In genomic region chr13:34129485-34130225, GRCm38 (mm10) we compare ENCODE assay signal across 8 mouse cellular contexts. TPM values are rescaled to one million over a fixed set of nuclear protein-coding genes. Genes with fewer than 3 reads are reported as not detected.
DNase-seq lines count a peak whose midpoint lies in the region; ATAC-seq and TF ChIP-seq lines count a peak whose summit lies in the region.

No protein-coding gene starts in this region.

- ATAC-seq in activated CD4-positive, CD25-positive, alpha-beta regulatory T cell, adult 4 months, result peak; percentile 40
- peak; percentile 0 for ATAC-seq in forebrain, postnatal 0 days
- ATAC-seq in intestine, embryonic 14.5 days (replicated peaks; ENCODE audit: low FRiP score, low TSS enrichment, low read depth), result peak; percentile 14
- peak; percentile 51 for ATAC-seq in limb, embryonic 11.5 days (ENCODE audit: insufficient number of reproducible peaks, low FRiP score, low TSS enrichment, low read depth)
- peak; percentile 1; the same call in 1 of the 2 replicates for ATAC-seq in midbrain, embryonic 13.5 days
- ATAC-seq in stomach, embryonic 14.5 days (ENCODE audit: insufficient number of reproducible peaks, insufficient read depth, low FRiP score, low read depth), result peak; percentile 69

- under 1% methylated on average over 31 of the region's 31 CpGs for WGBS in forebrain, postnatal 0 days
- WGBS in intestine, embryonic 14.5 days, result under 1% methylated on average over 31 of the region's 31 CpGs
- WGBS in limb, embryonic 11.5 days, result under 1% methylated on average over 31 of the region's 31 CpGs
- WGBS in midbrain, embryonic 13.5 days, result under 1% methylated on average over 31 of the region's 31 CpGs
- WGBS in stomach, embryonic 14.5 days, result under 1% methylated on average over 31 of the region's 31 CpGs

- peak overlapping the region; percentile 90 for H3K4me3 ChIP-seq in forebrain, postnatal 0 days (ENCODE audit: low read depth, low read length)
- H3K4me3 ChIP-seq in intestine, embryonic 14.5 days (ENCODE audit: low read depth, low read length), result peak overlapping the region; percentile 78
- peak overlapping the region; percentile 58 for H3K4me3 ChIP-seq in limb, embryonic 11.5 days (ENCODE audit: low read depth, low read length)
- H3K4me3 ChIP-seq in midbrain, embryonic 13.5 days (replicated peaks), result peak overlapping the region; percentile 95
- peak overlapping the region; percentile 70 for H3K4me3 ChIP-seq in stomach, embryonic 14.5 days (ENCODE audit: low read depth, low read length)

- peak overlapping the region; percentile 100 for H3K9ac ChIP-seq in forebrain, postnatal 0 days
- peak overlapping the region; percentile 73 for H3K9ac ChIP-seq in intestine, embryonic 14.5 days (ENCODE audit: low read length)
- H3K9ac ChIP-seq in limb, embryonic 11.5 days (ENCODE audit: low read length), result peak overlapping the region; percentile 59; the same call in 1 of the 2 replicates
- peak overlapping the region; percentile 100 for H3K9ac ChIP-seq in midbrain, embryonic 13.5 days (replicated peaks)
- H3K9ac ChIP-seq in stomach, embryonic 14.5 days (replicated peaks; ENCODE audit: low read depth, low read length), result peak overlapping the region; percentile 49

- peak; percentile 13; the same call in 1 of the 2 replicates for TF ChIP-seq CTCF in forebrain, postnatal 0 days (IDR thresholded peaks at IDR 0.05; ENCODE audit: low read depth)

- H3K36me3 ChIP-seq in forebrain, postnatal 0 days (ENCODE audit: insufficient read depth), result 0 out of 2 replicates have a peak, but pooled peaks cover 10% of the 10 kb centered on the region
- peaks cover 17% of the 10 kb centered on the region for H3K36me3 ChIP-seq in intestine, embryonic 14.5 days (ENCODE audit: control insufficient read depth, insufficient read depth, low read length)
- no peaks in the 10 kb centered on the region for H3K36me3 ChIP-seq in limb, embryonic 11.5 days (ENCODE audit: control insufficient read depth, insufficient read depth, low read length)
- H3K36me3 ChIP-seq in midbrain, embryonic 13.5 days, result peaks cover 29% of the 10 kb centered on the region
- H3K36me3 ChIP-seq in stomach, embryonic 14.5 days (ENCODE audit: control insufficient read depth, insufficient read depth, low read length), result no peaks in the 10 kb centered on the region; the same call in 1 of the 2 replicates

- peak overlapping the region; percentile 83 for H3K4me2 ChIP-seq in forebrain, postnatal 0 days (ENCODE audit: low read depth)
- peak overlapping the region; percentile 82 for H3K4me2 ChIP-seq in intestine, embryonic 14.5 days (ENCODE audit: low read length)
- H3K4me2 ChIP-seq in limb, embryonic 11.5 days (ENCODE audit: low read depth, severe bottlenecking), result peak overlapping the region; percentile 90
- H3K4me2 ChIP-seq in midbrain, embryonic 13.5 days (replicated peaks), result peak overlapping the region; percentile 92
- H3K4me2 ChIP-seq in stomach, embryonic 14.5 days (replicated peaks; ENCODE audit: low read depth, low read length), result peak overlapping the region; percentile 76

- peak; percentile 23 for DNase-seq in adrenal gland, postnatal 10 days
- DNase-seq in adrenal gland, adult 8-10 months, result no peak
- peak; percentile 82 for DNase-seq in forebrain, postnatal 0 days
- peak; percentile 89 for DNase-seq in intestine, embryonic 14.5 days (ENCODE audit: low spot score)
- no peak for DNase-seq in limb, embryonic 11.5 days (ENCODE audit: low spot score)

- H3K27ac ChIP-seq in forebrain, postnatal 0 days (ENCODE audit: low read depth, low read length), result peak overlapping the region; percentile 100
- H3K27ac ChIP-seq in intestine, embryonic 14.5 days (ENCODE audit: low read depth), result peak overlapping the region; percentile 81
- no peak overlapping the region for H3K27ac ChIP-seq in limb, embryonic 11.5 days (replicated peaks; ENCODE audit: low read depth, low read length)
- peak overlapping the region; percentile 100 for H3K27ac ChIP-seq in midbrain, embryonic 13.5 days
- peak overlapping the region; percentile 77 for H3K27ac ChIP-seq in stomach, embryonic 14.5 days (ENCODE audit: low read length)

- peaks cover 20% of the 10 kb centered on the region for H3K4me1 ChIP-seq in forebrain, postnatal 0 days (ENCODE audit: insufficient read depth)
- H3K4me1 ChIP-seq in intestine, embryonic 14.5 days (replicated peaks; ENCODE audit: control insufficient read depth, insufficient read depth, low read length), result peaks cover 40% of the 10 kb centered on the region
- H3K4me1 ChIP-seq in limb, embryonic 11.5 days (ENCODE audit: control insufficient read depth, insufficient read depth, low read length), result peaks cover 22% of the 10 kb centered on the region
- H3K4me1 ChIP-seq in midbrain, embryonic 13.5 days (replicated peaks), result peaks cover 38% of the 10 kb centered on the region
- H3K4me1 ChIP-seq in stomach, embryonic 14.5 days (ENCODE audit: control insufficient read depth, insufficient read depth, low read length), result peaks cover 11% of the 10 kb centered on the region

- H3K27me3 ChIP-seq in forebrain, postnatal 0 days (ENCODE audit: insufficient read depth, low read length), result no peaks in the 10 kb centered on the region
- peaks cover 13% of the 10 kb centered on the region; the same call in 1 of the 2 replicates for H3K27me3 ChIP-seq in intestine, embryonic 14.5 days (replicated peaks; ENCODE audit: control insufficient read depth, insufficient read depth, low read length)
- 0 out of 2 replicates have a peak, but pooled peaks cover 6% of the 10 kb centered on the region for H3K27me3 ChIP-seq in limb, embryonic 11.5 days (ENCODE audit: control insufficient read depth, insufficient read depth, low read length)
- no peaks in the 10 kb centered on the region for H3K27me3 ChIP-seq in midbrain, embryonic 13.5 days
- no peaks in the 10 kb centered on the region for H3K27me3 ChIP-seq in stomach, embryonic 14.5 days (ENCODE audit: control insufficient read depth, insufficient read depth, low read length)

- no peaks in the 10 kb centered on the region for H3K9me3 ChIP-seq in forebrain, postnatal 0 days (ENCODE audit: low read length)
- no peaks in the 10 kb centered on the region for H3K9me3 ChIP-seq in intestine, embryonic 14.5 days (ENCODE audit: control insufficient read depth, low read length)
- H3K9me3 ChIP-seq in limb, embryonic 11.5 days (ENCODE audit: control insufficient read depth, low read length), result no peaks in the 10 kb centered on the region
- no peaks in the 10 kb centered on the region for H3K9me3 ChIP-seq in midbrain, embryonic 13.5 days
- H3K9me3 ChIP-seq in stomach, embryonic 14.5 days (ENCODE audit: control insufficient read depth, low read depth, low read length), result no peaks in the 10 kb centered on the region

RNA-seq across cellular contexts. Expression of gene Tubb2b, which starts 0.6 kb away (rescaled TPM):
- total RNA-seq in adrenal gland, postnatal 10 days (2021), result 10 to 100 TPM; 24.9 to 61.2 TPM
- total RNA-seq in adrenal gland, adult 8-10 months (2022), result 1 to 10 TPM in 3 of 4 experiments, under 1 TPM in 1; 0.81 to 3.5 (median 1.5) TPM
- 1 to 10 TPM in 1 of 2 experiments, under 1 TPM in 1; 0.69 to 1.0 TPM for polyA plus RNA-seq in activated CD4-positive, CD25-positive, alpha-beta regulatory T cell, adult 4 months (2017; shearing (Covaris generic))
- 5,538 and 5,638 TPM in 2 replicates for total RNA-seq in forebrain, postnatal 0 days (2014; rRNA removed)
- polyA plus RNA-seq in forebrain, postnatal 0 days (2015; fragmentation: Nextera tagmentation; extraction: Ambion mirVana), result 1,072 and 1,153 TPM in 2 replicates
- 35.5 and 41.5 TPM in 2 replicates for polyA plus RNA-seq in intestine, embryonic 14.5 days (2014; fragmentation: Nextera tagmentation; extraction: Ambion mirVana)
- polyA plus RNA-seq in limb, embryonic 11.5 days (2014; fragmentation: Nextera tagmentation; extraction: Ambion mirVana), result 22.1 and 24.4 TPM in 2 replicates
- 833 and 846 TPM in 2 replicates for polyA plus RNA-seq in midbrain, embryonic 13.5 days (2015; fragmentation: Nextera tagmentation; extraction: Ambion mirVana)
- polyA plus RNA-seq in stomach, embryonic 14.5 days (2014; fragmentation: Nextera tagmentation; extraction: Ambion mirVana), result 32.1 and 34.2 TPM in 2 replicates

RNA-seq across cellular contexts. Expression of gene Psmg4, which starts 33.1 kb away (rescaled TPM):
- total RNA-seq in adrenal gland, postnatal 10 days (2021), result 10 to 100 TPM; 35.4 to 43.9 TPM
- total RNA-seq in adrenal gland, adult 8-10 months (2022), result 10 to 100 TPM; 28.6 to 39.3 (median 31.2) TPM
- 10 to 100 TPM; 51.0 to 57.8 TPM for polyA plus RNA-seq in activated CD4-positive, CD25-positive, alpha-beta regulatory T cell, adult 4 months (2017; shearing (Covaris generic))
- total RNA-seq in forebrain, postnatal 0 days (2014; rRNA removed), result 56.6 and 108 TPM in 2 replicates
- 99.0 and 150 TPM in 2 replicates for polyA plus RNA-seq in forebrain, postnatal 0 days (2015; fragmentation: Nextera tagmentation; extraction: Ambion mirVana)
- polyA plus RNA-seq in intestine, embryonic 14.5 days (2014; fragmentation: Nextera tagmentation; extraction: Ambion mirVana), result 86.8 and 90.8 TPM in 2 replicates
- 88.2 and 95.1 TPM in 2 replicates for polyA plus RNA-seq in limb, embryonic 11.5 days (2014; fragmentation: Nextera tagmentation; extraction: Ambion mirVana)
- 92.5 and 94.6 TPM in 2 replicates for polyA plus RNA-seq in midbrain, embryonic 13.5 days (2015; fragmentation: Nextera tagmentation; extraction: Ambion mirVana)
- polyA plus RNA-seq in stomach, embryonic 14.5 days (2014; fragmentation: Nextera tagmentation; extraction: Ambion mirVana), result 84.8 and 86.6 TPM in 2 replicates

RNA-seq across cellular contexts. Expression of gene Tubb2a, which starts 51.8 kb away (rescaled TPM):
- total RNA-seq in adrenal gland, postnatal 10 days (2021), result 10 to 100 TPM; 68.6 to 90.0 TPM
- 10 to 100 TPM; 21.4 to 34.1 (median 28.2) TPM for total RNA-seq in adrenal gland, adult 8-10 months (2022)
- 1 to 10 TPM; 4.7 to 5.4 TPM for polyA plus RNA-seq in activated CD4-positive, CD25-positive, alpha-beta regulatory T cell, adult 4 months (2017; shearing (Covaris generic))
- 4,454 and 4,559 TPM in 2 replicates for total RNA-seq in forebrain, postnatal 0 days (2014; rRNA removed)
- polyA plus RNA-seq in forebrain, postnatal 0 days (2015; fragmentation: Nextera tagmentation; extraction: Ambion mirVana), result 3,524 and 3,579 TPM in 2 replicates
- polyA plus RNA-seq in intestine, embryonic 14.5 days (2014; fragmentation: Nextera tagmentation; extraction: Ambion mirVana), result 200 and 219 TPM in 2 replicates
- polyA plus RNA-seq in limb, embryonic 11.5 days (2014; fragmentation: Nextera tagmentation; extraction: Ambion mirVana), result 49.1 and 49.9 TPM in 2 replicates
- polyA plus RNA-seq in midbrain, embryonic 13.5 days (2015; fragmentation: Nextera tagmentation; extraction: Ambion mirVana), result 1,655 and 1,711 TPM in 2 replicates
- polyA plus RNA-seq in stomach, embryonic 14.5 days (2014; fragmentation: Nextera tagmentation; extraction: Ambion mirVana), result 213 and 217 TPM in 2 replicates

Comparison
In these comparisons a context has a peak if more than half of its experiments do, and no peak if none do; other contexts are left out.
1. DNase-seq: peak in adrenal gland, postnatal 10 days (single experiment), forebrain, postnatal 0 days (single experiment) and intestine, embryonic 14.5 days (single experiment); none in adrenal gland, adult 8-10 months (single experiment) and limb, embryonic 11.5 days (single experiment).
2. ATAC-seq: peak in every context shown above with its lines; median percentile 69 in stomach, embryonic 14.5 days; 51 in limb, embryonic 11.5 days; 40 in activated CD4-positive, CD25-positive, alpha-beta regulatory T cell, adult 4 months; 14 in intestine, embryonic 14.5 days; 1 in midbrain, embryonic 13.5 days; 0 in forebrain, postnatal 0 days.
3. H3K9ac ChIP-seq: peak in every context shown above with its lines; median percentile 100 in forebrain, postnatal 0 days; 100 in midbrain, embryonic 13.5 days; 73 in intestine, embryonic 14.5 days; 59 in limb, embryonic 11.5 days; 49 in stomach, embryonic 14.5 days.
4. RNA of gene Tubb2b, which starts 0.6 kb away (polyA plus RNA-seq): 1,072 to 1,153 TPM in forebrain, postnatal 0 days and 833 to 846 TPM in midbrain, embryonic 13.5 days; 35.5 to 41.5 TPM in intestine, embryonic 14.5 days, 32.1 to 34.2 TPM in stomach, embryonic 14.5 days, 22.1 to 24.4 TPM in limb, embryonic 11.5 days and 0.69 to 1.0 TPM in activated CD4-positive, CD25-positive, alpha-beta regulatory T cell, adult 4 months; every median in the first group is over 10 times any median in the second.
5. Peak in every context shown above with its lines, with median percentiles within 50 percentile points of each other: H3K4me2 ChIP-seq and H3K4me3 ChIP-seq.